Mouse (Mus musculus): ENCODE measurements around the gene Cilp2. TPM values are rescaled to one million over a fixed set of nuclear protein-coding genes. Genes with fewer than 3 reads are reported as not detected.

Cilp2 gene
- polyA plus RNA-seq, 1 experiment from 2014 or later = 0.35 TPM

Other genes with a start within 250 kb of the Cilp2 start
- gene Zfp964, start 233.2 kb downstream of the Cilp2 start, polyA plus RNA-seq (2014; fragmentation: Nextera tagmentation; extraction: Ambion mirVana) = 2.2 and 2.7 TPM in 2 replicates
- gene Zfp869, start 177.0 kb downstream of the Cilp2 start, polyA plus RNA-seq (2014; fragmentation: Nextera tagmentation; extraction: Ambion mirVana) = 36.5 and 37.0 TPM in 2 replicates
- 6.0 and 6.1 TPM in 2 replicates for gene Zfp963, start 137.7 kb downstream of the Cilp2 start, polyA plus RNA-seq (2014; fragmentation: Nextera tagmentation; extraction: Ambion mirVana)
- gene Gm20422, start 112.8 kb downstream of the Cilp2 start, polyA plus RNA-seq (2014; fragmentation: Nextera tagmentation; extraction: Ambion mirVana) = 1.8 TPM in 1 of 2 replicates, not detected in the other
- 48.8 and 51.8 TPM in 2 replicates for gene Atp13a1, start 96.5 kb downstream of the Cilp2 start, polyA plus RNA-seq (2014; fragmentation: Nextera tagmentation; extraction: Ambion mirVana)
- 39.0 and 41.5 TPM in 2 replicates for gene Zfp866, start 96.5 kb downstream of the Cilp2 start, polyA plus RNA-seq (2014; fragmentation: Nextera tagmentation; extraction: Ambion mirVana)
- gene Gmip, start 79.0 kb downstream of the Cilp2 start, polyA plus RNA-seq (2014; fragmentation: Nextera tagmentation; extraction: Ambion mirVana) = 5.0 and 5.8 TPM in 2 replicates
- gene Lpar2, start 65.3 kb downstream of the Cilp2 start, polyA plus RNA-seq (2014; fragmentation: Nextera tagmentation; extraction: Ambion mirVana) = 2.1 and 2.3 TPM in 2 replicates
- 11.2 and 11.5 TPM in 2 replicates for gene Pbx4, start 55.2 kb downstream of the Cilp2 start, polyA plus RNA-seq (2014; fragmentation: Nextera tagmentation; extraction: Ambion mirVana)
- gene Tssk6, start 14.5 kb upstream of the Cilp2 start, polyA plus RNA-seq (2014; fragmentation: Nextera tagmentation; extraction: Ambion mirVana) = 4.4 and 4.9 TPM in 2 replicates
- gene Ndufa13, start 14.9 kb upstream of the Cilp2 start, polyA plus RNA-seq (2014; fragmentation: Nextera tagmentation; extraction: Ambion mirVana) = 164 and 168 TPM in 2 replicates
- gene Yjefn3, start 15.0 kb upstream of the Cilp2 start, polyA plus RNA-seq (2014; fragmentation: Nextera tagmentation; extraction: Ambion mirVana) = 2.5 and 4.3 TPM in 2 replicates
- 79.5 and 93.3 TPM in 2 replicates for gene Gatad2a, start 108.7 kb upstream of the Cilp2 start, polyA plus RNA-seq (2014; fragmentation: Nextera tagmentation; extraction: Ambion mirVana)
- 52.5 and 58.3 TPM in 2 replicates for gene Mau2, start 155.0 kb upstream of the Cilp2 start, polyA plus RNA-seq (2014; fragmentation: Nextera tagmentation; extraction: Ambion mirVana)
- gene Sugp1, start 155.1 kb upstream of the Cilp2 start, polyA plus RNA-seq (2014; fragmentation: Nextera tagmentation; extraction: Ambion mirVana) = 39.1 TPM in 2 replicates
- gene Tm6sf2, start 185.2 kb upstream of the Cilp2 start, polyA plus RNA-seq (2014; fragmentation: Nextera tagmentation; extraction: Ambion mirVana) = 0.52 and 1.2 TPM in 2 replicates
- 0.05 TPM in 1 of 2 replicates, not detected in the other for gene Hapln4, start 195.8 kb upstream of the Cilp2 start, polyA plus RNA-seq (2014; fragmentation: Nextera tagmentation; extraction: Ambion mirVana)
- gene Ncan, start 233.2 kb upstream of the Cilp2 start, polyA plus RNA-seq (2014; fragmentation: Nextera tagmentation; extraction: Ambion mirVana) = 0.60 and 0.79 TPM in 2 replicates
- 13.7 and 20.8 TPM in 2 replicates for gene Nr2c2ap, start 243.6 kb upstream of the Cilp2 start, polyA plus RNA-seq (2014; fragmentation: Nextera tagmentation; extraction: Ambion mirVana)

Measured in limb, embryonic 11.5 days (tissue).